Mouse (Mus musculus): Measurements from ENCODE around the gene Ctf2. TPM values are rescaled to one million over a fixed set of nuclear protein-coding genes. Genes with fewer than 3 reads are reported as not detected.
A peak's percentile ranks its signal among the peaks of the same experiment; 100 is the strongest.

The Ctf2 gene
- polyA plus RNA-seq, 1 experiment from 2014 or later = 0.23 TPM

GRCm38 (mm10) chr7:127748235-127748560 lies 16.2 kb upstream of the Ctf2 start:
- Histone ChIP-seq H3K9ac (ENCODE audit: low read length) (no peak overlapping the region), H3K36me3 (ENCODE audit: control insufficient read depth, insufficient read depth, low read length) (peaks cover 34% of the 10 kb centered on the region)

GRCm38 (mm10) chr7:127747559-127748234 lies 15.7 kb upstream of the Ctf2 start:
- Histone ChIP-seq H3K27ac (ENCODE audit: low read length) (peak overlapping the region; percentile 90), H3K9ac (ENCODE audit: low read length) (peak overlapping the region; percentile 87), H3K4me2 (ENCODE audit: low read depth, low read length) (peak overlapping the region; percentile 72), H3K27me3 (ENCODE audit: control insufficient read depth, insufficient read depth, low read depth, low read length) (no peaks in the 10 kb centered on the region), H3K36me3 (ENCODE audit: control insufficient read depth, insufficient read depth, low read length) (peaks cover 32% of the 10 kb centered on the region), H3K4me3 (ENCODE audit: low read length) (peak overlapping the region; percentile 84), H3K9me3 (ENCODE audit: control insufficient read depth, low read length) (no peaks in the 10 kb centered on the region), H3K4me1 (replicated peaks; ENCODE audit: control insufficient read depth, insufficient read depth, low read length) (peaks cover 17% of the 10 kb centered on the region)
- no peak for ATAC-seq (ENCODE audit: low read depth)
- 38% methylated on average over 6 of the region's 6 CpGs for WGBS

More at GRCm38 (mm10) chr7:127748235-127748560, 16.2 kb upstream of the Ctf2 start:
- Histone ChIP-seq H3K27me3 (ENCODE audit: control insufficient read depth, insufficient read depth, low read depth, low read length) (no peaks in the 10 kb centered on the region), H3K4me2 (ENCODE audit: low read depth, low read length) (no peak overlapping the region), H3K27ac (ENCODE audit: low read length) (no peak overlapping the region), H3K9me3 (ENCODE audit: control insufficient read depth, low read length) (no peaks in the 10 kb centered on the region), H3K4me1 (replicated peaks; ENCODE audit: control insufficient read depth, insufficient read depth, low read length) (peaks cover 17% of the 10 kb centered on the region), H3K4me3 (ENCODE audit: low read length) (no peak overlapping the region)
- 87% methylated on average over 28 of the region's 28 CpGs for WGBS
- ATAC-seq (ENCODE audit: low read depth) = no peak

GRCm38 (mm10) chr7:127746494-127747491 lies 14.8 kb upstream of the Ctf2 start:
- 1% methylated on average over 33 of the region's 62 CpGs for WGBS
- H3K36me3 ChIP-seq (ENCODE audit: control insufficient read depth, insufficient read depth, low read length) = peaks cover 25% of the 10 kb centered on the region

GRCm38 (mm10) chr7:127745652-127746493 lies 13.9 kb upstream of the Ctf2 start:
- Histone ChIP-seq H3K9ac (ENCODE audit: low read length) (peak overlapping the region; percentile 87), H3K4me1 (replicated peaks; ENCODE audit: control insufficient read depth, insufficient read depth, low read length) (peaks cover 17% of the 10 kb centered on the region), H3K27me3 (ENCODE audit: control insufficient read depth, insufficient read depth, low read depth, low read length) (no peaks in the 10 kb centered on the region), H3K4me3 (ENCODE audit: low read length) (peak overlapping the region; percentile 84), H3K27ac (ENCODE audit: low read length) (peak overlapping the region; percentile 90), H3K36me3 (ENCODE audit: control insufficient read depth, insufficient read depth, low read length) (peaks cover 17% of the 10 kb centered on the region), H3K4me2 (ENCODE audit: low read depth, low read length) (peak overlapping the region; percentile 72), H3K9me3 (ENCODE audit: control insufficient read depth, low read length) (no peaks in the 10 kb centered on the region)
- 0% methylated on average over 39 of the region's 39 CpGs for WGBS
- peak; percentile 87 for ATAC-seq (ENCODE audit: low read depth)

More at GRCm38 (mm10) chr7:127746494-127747491, 14.8 kb upstream of the Ctf2 start:
- Histone ChIP-seq H3K4me2 (ENCODE audit: low read depth, low read length) (peak overlapping the region; percentile 72), H3K27me3 (ENCODE audit: control insufficient read depth, insufficient read depth, low read depth, low read length) (no peaks in the 10 kb centered on the region), H3K9me3 (ENCODE audit: control insufficient read depth, low read length) (no peaks in the 10 kb centered on the region), H3K4me1 (replicated peaks; ENCODE audit: control insufficient read depth, insufficient read depth, low read length) (peaks cover 17% of the 10 kb centered on the region), H3K27ac (ENCODE audit: low read length) (peak overlapping the region; percentile 90), H3K9ac (ENCODE audit: low read length) (peak overlapping the region; percentile 87), H3K4me3 (ENCODE audit: low read length) (peak overlapping the region; percentile 84)
- peak; percentile 6; the same call in 1 of the 2 replicates for ATAC-seq (ENCODE audit: low read depth)

- Histone ChIP-seq H3K4me2 (ENCODE audit: low read depth, low read length) (peak overlapping the region; percentile 72), H3K27me3 (ENCODE audit: control insufficient read depth, insufficient read depth, low read depth, low read length) (no peaks in the 10 kb centered on the region), H3K9me3 (ENCODE audit: control insufficient read depth, low read length) (no peaks in the 10 kb centered on the region), H3K27ac (ENCODE audit: low read length) (peak overlapping the region; percentile 90), H3K9ac (ENCODE audit: low read length) (peak overlapping the region; percentile 69), H3K36me3 (ENCODE audit: control insufficient read depth, insufficient read depth, low read length) (peaks cover 12% of the 10 kb centered on the region), H3K4me1 (replicated peaks; ENCODE audit: control insufficient read depth, insufficient read depth, low read length) (peaks cover 17% of the 10 kb centered on the region), H3K4me3 (ENCODE audit: low read length) (peak overlapping the region; percentile 84)
- peak; percentile 85 for ATAC-seq (ENCODE audit: low read depth)
- under 1% methylated on average over 19 of the region's 19 CpGs for WGBS
These were observed 13.3 kb upstream of the Ctf2 start for GRCm38 (mm10) chr7:127745251-127745651.

- H3K9ac ChIP-seq (ENCODE audit: low read length) = peak within 1 kb of the TSS; percentile 69
- H3K4me1 ChIP-seq (replicated peaks; ENCODE audit: control insufficient read depth, insufficient read depth, low read length) = peaks cover 17% of the 10 kb centered on the region
- H3K4me2 ChIP-seq (ENCODE audit: low read depth, low read length) = peak within 1 kb of the TSS; percentile 72
- no peak for ATAC-seq (ENCODE audit: low read depth)
- no peaks in the 10 kb centered on the region for H3K27me3 ChIP-seq (ENCODE audit: control insufficient read depth, insufficient read depth, low read depth, low read length)
- peaks cover 7% of the 10 kb centered on the region for H3K36me3 ChIP-seq (ENCODE audit: control insufficient read depth, insufficient read depth, low read length)
- H3K4me3 ChIP-seq (ENCODE audit: low read length) = peak within 1 kb of the TSS; percentile 84
- H3K9me3 ChIP-seq (ENCODE audit: control insufficient read depth, low read length) = no peaks in the 10 kb centered on the region
- peak within 1 kb of the TSS; percentile 90 for H3K27ac ChIP-seq (ENCODE audit: low read length)
- under 1% methylated on average over 26 of the region's 26 CpGs for WGBS
These were observed 12.5 kb upstream of the Ctf2 start, which contains the start of gene Fbxl19 for GRCm38 (mm10) chr7:127744366-127745045. Gene Fbxl19, plus strand, starts transcription at chr7:127744543.

GRCm38 (mm10) chr7:127730170-127730569 lies 1.8 kb downstream of the Ctf2 start:
- ATAC-seq (ENCODE audit: low read depth) = no peak
- Histone ChIP-seq H3K4me3 (ENCODE audit: low read length) (no peak overlapping the region), H3K4me1 (replicated peaks; ENCODE audit: control insufficient read depth, insufficient read depth, low read length) (no peaks in the 10 kb centered on the region), H3K4me2 (ENCODE audit: low read depth, low read length) (no peak overlapping the region), H3K36me3 (ENCODE audit: control insufficient read depth, insufficient read depth, low read length) (no peaks in the 10 kb centered on the region), H3K9me3 (ENCODE audit: control insufficient read depth, low read length) (no peaks in the 10 kb centered on the region), H3K27me3 (ENCODE audit: control insufficient read depth, insufficient read depth, low read depth, low read length) (no peaks in the 10 kb centered on the region), H3K9ac (ENCODE audit: low read length) (no peak overlapping the region), H3K27ac (ENCODE audit: low read length) (no peak overlapping the region)
- 53% methylated on average over 4 of the region's 4 CpGs for WGBS

GRCm38 (mm10) chr7:127727898-127728297 lies 4.1 kb downstream of the Ctf2 start:
- no peak for ATAC-seq (ENCODE audit: low read depth)
- H3K4me3 ChIP-seq (ENCODE audit: low read length) = no peak overlapping the region
- H3K36me3 ChIP-seq (ENCODE audit: control insufficient read depth, insufficient read depth, low read length) = no peaks in the 10 kb centered on the region
- H3K9ac ChIP-seq (ENCODE audit: low read length) = no peak overlapping the region
- H3K4me2 ChIP-seq (ENCODE audit: low read depth, low read length) = no peak overlapping the region
- no peaks in the 10 kb centered on the region for H3K27me3 ChIP-seq (ENCODE audit: control insufficient read depth, insufficient read depth, low read depth, low read length)
- H3K4me1 ChIP-seq (replicated peaks; ENCODE audit: control insufficient read depth, insufficient read depth, low read length) = no peaks in the 10 kb centered on the region
- 79% methylated on average over 7 of the region's 7 CpGs for WGBS
- no peak overlapping the region for H3K27ac ChIP-seq (ENCODE audit: low read length)
- no peaks in the 10 kb centered on the region for H3K9me3 ChIP-seq (ENCODE audit: control insufficient read depth, low read length)

Data from lung, embryonic 16.5 days (tissue).